Mouse (Mus musculus): Measurements from ENCODE around the gene Aqp5.

DNA sequence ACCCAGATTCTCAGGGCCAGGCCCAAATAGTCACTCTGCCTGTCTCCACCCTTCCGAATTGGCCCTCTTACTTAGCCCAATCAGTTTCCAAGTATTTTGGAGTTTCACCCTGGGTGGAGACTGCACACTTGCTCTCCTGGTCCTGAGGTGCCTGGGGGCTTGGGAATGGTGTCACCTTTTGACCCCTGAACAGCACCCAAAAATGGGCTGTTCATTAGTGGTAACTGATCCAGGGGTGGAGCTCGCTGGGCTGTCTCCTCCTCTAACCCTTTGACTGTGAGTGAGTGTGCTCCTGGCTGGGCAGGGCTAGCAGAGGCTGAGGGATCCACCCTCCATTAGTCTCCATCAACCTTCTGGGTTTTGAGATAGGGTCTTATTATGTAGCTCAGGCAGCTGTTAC is 40.7 kb upstream of the Aqp5 start:
- TF ChIP-seq GATA1 (IDR thresholded peaks at IDR 0.05; ENCODE audit: low read length) (no peak), TAL1 (IDR thresholded peaks at IDR 0.05; ENCODE audit: low read length) (no peak)

Measured in erythroblast, embryonic 14.5 days (primary cell).